10 mouse cellular contexts compared by ENCODE assay signal in the genomic region with DNA sequence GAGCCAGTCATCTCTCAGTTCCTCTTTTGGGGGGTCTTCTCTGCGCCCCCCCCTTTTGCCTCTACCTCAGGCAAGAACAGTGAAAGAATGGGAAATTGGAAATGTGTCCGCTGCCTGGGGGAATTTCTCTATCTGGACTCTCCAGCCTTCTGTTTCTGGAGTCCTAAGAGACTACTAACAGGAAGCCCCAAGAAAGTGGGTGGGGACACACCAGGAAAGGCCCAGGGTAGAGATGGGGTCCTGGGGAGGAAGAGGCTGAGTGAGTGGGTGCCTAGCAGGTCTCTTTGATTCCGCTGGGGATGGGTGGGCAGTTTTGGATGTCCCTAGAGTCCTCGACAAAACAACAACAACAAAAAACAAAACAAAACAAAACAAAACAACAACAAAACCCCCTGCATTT. TPM values are rescaled to one million over a fixed set of nuclear protein-coding genes. Genes with fewer than 3 reads are reported as not detected.
A peak's percentile ranks its signal among the peaks of the same experiment; 100 is the strongest.
DNase-seq lines count a peak whose midpoint lies in the region; ATAC-seq and TF ChIP-seq lines count a peak whose summit lies in the region.
"Had no signal": no experiment of that assay in that cellular context is flagged by ENCODE, and none has a peak within 500 bp of the region (broad histone marks: within the 10 kb centered on the region; RNA-seq: fewer than 3 reads in every experiment).

No protein-coding gene starts in this region.

- H3K27ac ChIP-seq in kidney, embryonic 15.5 days = peak overlapping the region; percentile 67; the same call in 1 of the 2 replicates
- no peak overlapping the region for H3K27ac ChIP-seq in embryonic fibroblast, embryonic 13.5 days (ENCODE audit: insufficient read depth, low read length)
- H3K27ac ChIP-seq in intestine, embryonic 15.5 days = no peak overlapping the region
- no peak overlapping the region for H3K27ac ChIP-seq in neural tube, embryonic 12.5 days

- H3K9me3 ChIP-seq in kidney, embryonic 15.5 days (replicated peaks) = no peaks in the 10 kb centered on the region
- no peaks in the 10 kb centered on the region for H3K9me3 ChIP-seq in intestine, embryonic 15.5 days
- no peaks in the 10 kb centered on the region for H3K9me3 ChIP-seq in neural tube, embryonic 12.5 days

- H3K4me2 ChIP-seq in kidney, embryonic 15.5 days = peak overlapping the region; percentile 86
- H3K4me2 ChIP-seq in intestine, embryonic 15.5 days (replicated peaks) = peak overlapping the region; percentile 93
- peak overlapping the region; percentile 83 for H3K4me2 ChIP-seq in neural tube, embryonic 12.5 days (replicated peaks)

- peak overlapping the region; percentile 64 for H3K4me3 ChIP-seq in kidney, embryonic 15.5 days (replicated peaks)
- peak overlapping the region; percentile 93 for H3K4me3 ChIP-seq in embryonic fibroblast, embryonic 13.5 days (ENCODE audit: insufficient read depth, low read length)
- H3K4me3 ChIP-seq in intestine, embryonic 15.5 days (replicated peaks) = peak overlapping the region; percentile 67
- peak overlapping the region; percentile 49; the same call in 1 of the 2 replicates for H3K4me3 ChIP-seq in neural tube, embryonic 12.5 days

- WGBS in kidney, embryonic 15.5 days = 44% methylated on average over 4 of the region's 4 CpGs
- WGBS in intestine, embryonic 15.5 days = 41% methylated on average over 4 of the region's 4 CpGs
- 52% methylated on average over 4 of the region's 4 CpGs for WGBS in neural tube, embryonic 12.5 days

- no peak for DNase-seq in kidney, postnatal 4 days
- DNase-seq in MN1 (ENCODE audit: low spot score) = no peak
- no peak for DNase-seq in left cerebral cortex, adult 18-20 months (ENCODE audit: low spot score in 2 of 2)
- no peak for DNase-seq in cerebellum, postnatal 25 days

- H3K4me1 ChIP-seq in kidney, embryonic 15.5 days = peaks cover 29% of the 10 kb centered on the region
- peaks cover 7% of the 10 kb centered on the region for H3K4me1 ChIP-seq in embryonic fibroblast, embryonic 13.5 days (ENCODE audit: control insufficient read depth, insufficient read depth, low read length)
- H3K4me1 ChIP-seq in intestine, embryonic 15.5 days (replicated peaks) = peaks cover 8% of the 10 kb centered on the region
- H3K4me1 ChIP-seq in neural tube, embryonic 12.5 days = peaks cover 22% of the 10 kb centered on the region

- H3K27me3 ChIP-seq in kidney, embryonic 15.5 days = no peaks in the 10 kb centered on the region
- no peaks in the 10 kb centered on the region for H3K27me3 ChIP-seq in intestine, embryonic 15.5 days (replicated peaks)
- H3K27me3 ChIP-seq in neural tube, embryonic 12.5 days (replicated peaks) = no peaks in the 10 kb centered on the region

- H3K36me3 ChIP-seq in kidney, embryonic 15.5 days = no peaks in the 10 kb centered on the region
- H3K36me3 ChIP-seq in intestine, embryonic 15.5 days = no peaks in the 10 kb centered on the region; the same call in 1 of the 2 replicates
- no peaks in the 10 kb centered on the region for H3K36me3 ChIP-seq in neural tube, embryonic 12.5 days

- peak overlapping the region; percentile 70; the same call in 1 of the 2 replicates for H3K9ac ChIP-seq in kidney, embryonic 15.5 days
- H3K9ac ChIP-seq in intestine, embryonic 15.5 days = no peak overlapping the region
- H3K9ac ChIP-seq in neural tube, embryonic 12.5 days = 0 out of 2 replicates have a peak overlapping the region, but pooled peaks have one; percentile 1

- TF ChIP-seq POLR2A in embryonic fibroblast, embryonic 13.5 days (IDR thresholded peaks at IDR 0.05; ENCODE audit: low read depth, low read length) = no peak

- peak; percentile 2; the same call in 1 of the 2 replicates for ATAC-seq in kidney, embryonic 15.5 days (replicated peaks; ENCODE audit: low FRiP score)
- peak; percentile 14; the same call in 1 of the 2 replicates for ATAC-seq in intestine, embryonic 15.5 days
- no peak for ATAC-seq in neural tube, embryonic 12.5 days (ENCODE audit: low FRiP score, low read depth)

- no peak for TF ChIP-seq CTCF in embryonic fibroblast, embryonic 13.5 days (IDR thresholded peaks at IDR 0.05; ENCODE audit: borderline replicate concordance, insufficient read depth, low read length)

RNA-seq across cellular contexts. Expression of gene Tnfsf9, which starts 0.6 kb away (rescaled TPM):
- 10.2 and 10.4 TPM in 2 replicates for polyA plus RNA-seq in kidney, embryonic 15.5 days (2015; fragmentation: Nextera tagmentation; extraction: Ambion mirVana)
- 4.3 and 6.3 TPM in 2 replicates for polyA plus RNA-seq in embryonic fibroblast, embryonic 13.5 days (2011; ENCODE audit: insufficient read length, low read depth, missing spikeins)
- polyA plus RNA-seq in intestine, embryonic 15.5 days (2015; fragmentation: Nextera tagmentation; extraction: Ambion mirVana) = 8.3 and 8.9 TPM in 2 replicates
- 5.8 TPM in 2 replicates for polyA plus RNA-seq in neural tube, embryonic 12.5 days (2016; fragmentation: Nextera tagmentation; extraction: Ambion mirVana)
- under 1 TPM; 0.37 to 0.52 TPM for total RNA-seq in left cerebral cortex, adult 18-20 months (2021)
- total RNA-seq: megakaryocyte-erythroid progenitor cell, adult 5-6 weeks had no signal

RNA-seq across cellular contexts. Expression of gene Tubb4a, which starts 16.9 kb away (rescaled TPM):
- polyA plus RNA-seq in kidney, embryonic 15.5 days (2015; fragmentation: Nextera tagmentation; extraction: Ambion mirVana) = 23.6 and 29.4 TPM in 2 replicates
- polyA plus RNA-seq in embryonic fibroblast, embryonic 13.5 days (2011; ENCODE audit: insufficient read length, low read depth, missing spikeins) = 0.95 and 1.7 TPM in 2 replicates
- 24.2 and 27.1 TPM in 2 replicates for polyA plus RNA-seq in intestine, embryonic 15.5 days (2015; fragmentation: Nextera tagmentation; extraction: Ambion mirVana)
- polyA plus RNA-seq in neural tube, embryonic 12.5 days (2016; fragmentation: Nextera tagmentation; extraction: Ambion mirVana) = 228 and 271 TPM in 2 replicates
- 100 to 1,000 TPM; 543 to 577 TPM for total RNA-seq in left cerebral cortex, adult 18-20 months (2021)
- total RNA-seq: megakaryocyte-erythroid progenitor cell, adult 5-6 weeks had no signal
- polyA plus RNA-seq: erythroblast, embryonic 14.5 days had no signal

RNA-seq across cellular contexts. Expression of gene Dennd1c, which starts 26.2 kb away (rescaled TPM):
- polyA plus RNA-seq in kidney, embryonic 15.5 days (2015; fragmentation: Nextera tagmentation; extraction: Ambion mirVana) = 4.7 and 6.0 TPM in 2 replicates
- polyA plus RNA-seq in embryonic fibroblast, embryonic 13.5 days (2011; ENCODE audit: insufficient read length, low read depth, missing spikeins) = 0.40 TPM in 1 of 2 replicates, not detected in the other
- polyA plus RNA-seq in intestine, embryonic 15.5 days (2015; fragmentation: Nextera tagmentation; extraction: Ambion mirVana) = 6.5 and 6.7 TPM in 2 replicates
- polyA plus RNA-seq in neural tube, embryonic 12.5 days (2016; fragmentation: Nextera tagmentation; extraction: Ambion mirVana) = 4.3 and 4.5 TPM in 2 replicates
- total RNA-seq in left cerebral cortex, adult 18-20 months (2021) = 1 to 10 TPM; 1.2 to 1.8 TPM

RNA-seq across cellular contexts. Expression of gene Slc25a23, which starts 44.8 kb away (rescaled TPM):
- 11.4 and 12.9 TPM in 2 replicates for polyA plus RNA-seq in kidney, embryonic 15.5 days (2015; fragmentation: Nextera tagmentation; extraction: Ambion mirVana)
- 8.4 and 10.4 TPM in 2 replicates for polyA plus RNA-seq in embryonic fibroblast, embryonic 13.5 days (2011; ENCODE audit: insufficient read length, low read depth, missing spikeins)
- 7.8 and 8.8 TPM in 2 replicates for polyA plus RNA-seq in intestine, embryonic 15.5 days (2015; fragmentation: Nextera tagmentation; extraction: Ambion mirVana)
- 19.4 and 19.9 TPM in 2 replicates for polyA plus RNA-seq in neural tube, embryonic 12.5 days (2016; fragmentation: Nextera tagmentation; extraction: Ambion mirVana)
- total RNA-seq in left cerebral cortex, adult 18-20 months (2021) = 100 to 1,000 TPM; 314 to 325 TPM

RNA-seq across cellular contexts. Expression of gene Cd70, which starts 45.1 kb away (rescaled TPM):
- 0.38 TPM in 1 of 2 replicates, not detected in the other for polyA plus RNA-seq in kidney, embryonic 15.5 days (2015; fragmentation: Nextera tagmentation; extraction: Ambion mirVana)
- polyA plus RNA-seq in embryonic fibroblast, embryonic 13.5 days (2011; ENCODE audit: insufficient read length, low read depth, missing spikeins) = not detected in 2 replicates
- 0.23 TPM in 1 of 2 replicates, not detected in the other for polyA plus RNA-seq in intestine, embryonic 15.5 days (2015; fragmentation: Nextera tagmentation; extraction: Ambion mirVana)
- 0.24 TPM in 1 of 2 replicates, not detected in the other for polyA plus RNA-seq in neural tube, embryonic 12.5 days (2016; fragmentation: Nextera tagmentation; extraction: Ambion mirVana)
- not detected for total RNA-seq in left cerebral cortex, adult 18-20 months (2021)
- total RNA-seq: megakaryocyte-erythroid progenitor cell, adult 5-6 weeks had no signal
- polyA plus RNA-seq: erythroblast, embryonic 14.5 days had no signal
